Mouse (Mus musculus): ENCODE measurements around the gene Naaladl2. TPM values are rescaled to one million over a fixed set of nuclear protein-coding genes. Genes with fewer than 3 reads are reported as not detected.
A peak's percentile ranks its signal among the peaks of the same experiment; 100 is the strongest.

The Naaladl2 gene
- polyA plus RNA-seq, 1 experiment = 2.2 TPM

DNA sequence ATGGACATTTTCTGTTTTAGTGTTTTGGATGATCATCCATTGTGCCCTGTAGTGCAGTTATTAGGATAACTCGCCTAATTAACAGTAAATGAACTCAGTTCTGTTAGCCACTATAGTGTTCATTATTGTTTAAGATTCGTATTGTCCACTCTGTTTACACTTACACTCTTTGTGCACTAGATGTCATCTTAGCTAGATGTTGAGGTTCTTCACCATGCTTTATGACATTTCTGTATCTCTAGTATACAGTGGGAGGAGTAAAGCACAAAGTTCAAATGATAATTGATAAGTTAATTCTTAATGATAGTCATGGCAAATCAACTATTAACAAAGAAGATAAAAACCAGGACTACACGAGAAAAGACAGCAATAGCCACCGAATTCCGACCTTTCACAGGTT is 590.4 kb downstream of the Naaladl2 start:
- no peak for TF ChIP-seq CTCF (IDR thresholded peaks at IDR 0.05; ENCODE audit: borderline replicate concordance, insufficient read depth, low read depth, low read length)
- no peak for TF ChIP-seq POLR2A (IDR thresholded peaks at IDR 0.05; ENCODE audit: borderline replicate concordance, insufficient read depth, low read length)
- Histone ChIP-seq H3K27me3 (ENCODE audit: control insufficient read depth, insufficient read depth, low read length) (no peaks in the 10 kb centered on the region), H3K4me1 (ENCODE audit: control insufficient read depth, insufficient read depth, low read length) (no peaks in the 10 kb centered on the region), H3K4me3 (replicated peaks; ENCODE audit: insufficient read depth, low read depth, low read length) (no peak overlapping the region), H3K27ac (ENCODE audit: insufficient read depth, low read length) (no peak overlapping the region)
- no peak for DNase-seq
- 81% methylated on average over 5 of the region's 5 CpGs for WGBS

DNA sequence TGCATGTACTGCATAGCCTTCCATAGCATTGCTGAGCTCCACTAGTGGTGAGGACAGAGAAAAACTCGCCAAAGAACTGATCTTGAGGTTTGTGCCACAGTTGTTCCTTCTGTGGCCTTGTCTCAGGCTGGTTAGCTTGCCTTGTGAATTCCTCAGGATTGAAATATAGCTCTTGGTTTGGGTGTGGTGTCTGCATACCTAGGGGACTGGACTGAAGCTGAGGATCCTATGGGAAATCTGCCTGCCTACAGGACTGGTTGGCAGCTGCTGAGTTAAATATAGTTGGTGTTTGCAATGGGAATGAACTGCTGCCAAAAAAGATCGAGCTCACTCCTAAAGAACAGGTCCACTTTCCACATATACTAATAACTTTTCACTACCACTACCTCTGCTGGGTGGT is 591.4 kb downstream of the Naaladl2 start:
- 70% methylated on average over 2 of the region's 2 CpGs for WGBS
- Histone ChIP-seq H3K27ac (ENCODE audit: insufficient read depth, low read length) (no peak overlapping the region), H3K4me3 (replicated peaks; ENCODE audit: insufficient read depth, low read depth, low read length) (no peak overlapping the region), H3K4me1 (ENCODE audit: control insufficient read depth, insufficient read depth, low read length) (no peaks in the 10 kb centered on the region), H3K27me3 (ENCODE audit: control insufficient read depth, insufficient read depth, low read length) (no peaks in the 10 kb centered on the region)
- DNase-seq = no peak
- TF ChIP-seq POLR2A (IDR thresholded peaks at IDR 0.05; ENCODE audit: borderline replicate concordance, insufficient read depth, low read length) (no peak), CTCF (IDR thresholded peaks at IDR 0.05; ENCODE audit: borderline replicate concordance, insufficient read depth, low read depth, low read length) (no peak)

DNA sequence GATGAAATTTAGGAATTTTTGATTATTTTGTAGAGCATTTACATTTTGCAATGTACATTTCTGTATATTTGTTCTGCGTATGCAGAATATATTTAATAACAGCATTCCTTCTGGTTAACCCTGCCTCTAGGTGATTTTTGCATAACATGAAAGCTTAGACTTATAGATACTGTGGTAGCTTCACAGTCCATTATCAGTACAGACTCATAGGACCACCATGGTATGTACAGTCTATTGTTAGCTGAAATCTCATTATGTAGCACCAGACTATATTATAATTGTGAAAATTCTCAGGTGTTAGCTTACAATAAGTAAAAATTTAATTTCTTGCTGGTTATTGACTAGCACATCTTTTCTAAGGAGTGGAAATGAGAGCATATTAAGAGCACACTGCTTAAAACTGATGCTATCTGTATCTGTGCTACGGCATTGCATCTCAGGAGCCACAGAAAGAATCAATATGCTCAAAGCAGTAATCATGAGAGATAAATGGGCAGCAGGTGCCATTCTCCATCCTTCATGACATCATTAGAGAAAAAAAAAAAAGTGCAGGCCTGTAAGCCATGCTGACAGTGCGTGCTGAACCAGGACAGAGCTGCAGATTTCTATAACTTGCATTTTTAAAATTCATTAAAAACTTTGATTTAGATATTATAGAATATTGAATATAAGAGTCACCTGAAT is 610.1 kb downstream of the Naaladl2 start:
- H3K27me3 ChIP-seq (ENCODE audit: control insufficient read depth, insufficient read depth, low read length) = no peaks in the 10 kb centered on the region
- DNase-seq = no peak
- WGBS = 98% methylated on average over 3 of the region's 3 CpGs
- TF ChIP-seq CTCF (IDR thresholded peaks at IDR 0.05; ENCODE audit: borderline replicate concordance, insufficient read depth, low read depth, low read length) (no peak), POLR2A (IDR thresholded peaks at IDR 0.05; ENCODE audit: borderline replicate concordance, insufficient read depth, low read length) (no peak)
- no peak overlapping the region for H3K27ac ChIP-seq (ENCODE audit: insufficient read depth, low read length)
- H3K4me3 ChIP-seq (replicated peaks; ENCODE audit: insufficient read depth, low read depth, low read length) = no peak overlapping the region
- H3K4me1 ChIP-seq (ENCODE audit: control insufficient read depth, insufficient read depth, low read length) = no peaks in the 10 kb centered on the region

DNA sequence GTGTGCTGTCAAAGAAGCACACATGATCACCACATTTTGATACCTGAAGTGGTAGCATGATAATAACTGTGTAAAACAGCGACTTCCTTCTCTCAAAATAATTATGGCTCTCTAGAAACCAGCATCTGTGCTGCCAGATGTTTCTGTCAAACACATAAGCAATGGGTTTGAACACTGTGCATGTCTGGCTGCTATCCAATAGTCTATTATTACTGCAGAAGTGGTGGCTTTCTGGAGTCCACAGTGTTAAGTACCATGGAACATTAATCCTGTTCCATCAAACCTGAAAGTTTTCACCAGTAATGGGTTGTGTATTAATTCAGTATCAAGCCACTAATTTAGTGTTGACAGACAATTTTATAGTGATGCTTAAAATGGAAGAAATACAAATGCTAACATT is 629.1 kb downstream of the Naaladl2 start:
- H3K4me3 ChIP-seq (replicated peaks; ENCODE audit: insufficient read depth, low read depth, low read length) = no peak overlapping the region
- H3K27me3 ChIP-seq (ENCODE audit: control insufficient read depth, insufficient read depth, low read length) = no peaks in the 10 kb centered on the region
- H3K4me1 ChIP-seq (ENCODE audit: control insufficient read depth, insufficient read depth, low read length) = no peaks in the 10 kb centered on the region
- 46% methylated on average over 1 of the region's 1 CpGs for WGBS
- DNase-seq = no peak
- no peak overlapping the region for H3K27ac ChIP-seq (ENCODE audit: insufficient read depth, low read length)
- TF ChIP-seq CTCF (IDR thresholded peaks at IDR 0.05; ENCODE audit: borderline replicate concordance, insufficient read depth, low read depth, low read length) (no peak), POLR2A (IDR thresholded peaks at IDR 0.05; ENCODE audit: borderline replicate concordance, insufficient read depth, low read length) (no peak)

DNA sequence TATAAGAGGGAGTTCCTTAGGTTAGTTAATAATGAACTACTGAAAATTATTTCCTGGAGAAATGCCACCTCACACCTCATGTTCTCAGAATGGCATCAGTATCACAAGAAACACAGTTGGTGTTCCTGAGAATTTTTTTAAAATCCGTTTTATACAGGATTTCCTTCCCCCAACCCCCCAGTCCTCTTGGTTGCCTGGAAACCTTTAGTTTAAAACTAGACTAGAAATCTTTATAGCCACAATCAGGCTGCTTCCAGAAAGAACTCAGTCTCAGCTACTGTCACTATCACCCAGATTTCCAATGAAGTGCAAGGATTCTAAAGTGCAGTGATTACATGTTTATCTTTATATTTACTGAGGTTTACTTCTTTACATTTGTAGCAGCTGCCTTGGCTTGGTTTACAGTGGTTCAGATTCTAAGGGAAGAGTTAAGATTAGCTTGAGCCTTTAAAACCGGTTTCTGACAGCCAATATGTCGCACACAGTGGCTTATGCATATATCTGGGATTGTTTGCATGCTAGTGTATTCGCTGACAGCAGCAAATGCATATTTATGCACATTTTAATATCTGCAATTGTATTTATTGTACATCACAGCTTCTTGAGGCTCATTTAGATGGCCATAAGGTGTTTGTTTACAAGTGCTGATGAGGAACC is 657.5 kb downstream of the Naaladl2 start:
- Histone ChIP-seq H3K27ac (ENCODE audit: insufficient read depth, low read length) (no peak overlapping the region), H3K4me3 (replicated peaks; ENCODE audit: insufficient read depth, low read depth, low read length) (no peak overlapping the region), H3K4me1 (ENCODE audit: control insufficient read depth, insufficient read depth, low read length) (no peaks in the 10 kb centered on the region), H3K27me3 (ENCODE audit: control insufficient read depth, insufficient read depth, low read length) (no peaks in the 10 kb centered on the region)
- TF ChIP-seq POLR2A (IDR thresholded peaks at IDR 0.05; ENCODE audit: borderline replicate concordance, insufficient read depth, low read length) (no peak), CTCF (IDR thresholded peaks at IDR 0.05; ENCODE audit: borderline replicate concordance, insufficient read depth, low read depth, low read length) (no peak)
- DNase-seq = no peak
- 67% methylated on average over 4 of the region's 4 CpGs for WGBS

DNA sequence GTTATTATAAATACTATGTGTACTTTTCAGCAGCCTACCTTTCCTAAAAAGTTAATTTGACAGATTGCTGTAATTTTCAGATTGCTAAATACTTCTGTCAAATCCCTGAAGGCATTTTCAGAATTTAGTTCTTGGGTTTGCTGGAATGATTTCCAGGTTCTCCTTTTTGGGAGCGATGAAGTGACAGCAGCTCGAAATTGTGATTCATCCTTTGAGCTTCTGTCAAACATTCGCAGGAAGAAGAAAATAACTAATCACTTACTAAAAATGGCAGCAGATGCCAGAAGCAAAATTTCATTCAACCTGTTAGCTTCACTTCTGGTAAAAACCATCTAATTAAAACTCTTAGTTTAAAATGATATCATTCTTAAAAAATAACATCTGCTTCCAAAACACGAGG is 680.1 kb downstream of the Naaladl2 start:
- peak in 1 of 2 experiments; percentile 5 for DNase-seq
- Histone ChIP-seq H3K4me3 (replicated peaks; ENCODE audit: insufficient read depth, low read depth, low read length) (no peak overlapping the region), H3K27me3 (ENCODE audit: control insufficient read depth, insufficient read depth, low read length) (no peaks in the 10 kb centered on the region), H3K4me1 (ENCODE audit: control insufficient read depth, insufficient read depth, low read length) (no peaks in the 10 kb centered on the region), H3K27ac (ENCODE audit: insufficient read depth, low read length) (no peak overlapping the region)
- 49% methylated on average over 4 of the region's 4 CpGs for WGBS
- TF ChIP-seq POLR2A (IDR thresholded peaks at IDR 0.05; ENCODE audit: borderline replicate concordance, insufficient read depth, low read length) (no peak), CTCF (IDR thresholded peaks at IDR 0.05; ENCODE audit: borderline replicate concordance, insufficient read depth, low read depth, low read length) (no peak)

DNA sequence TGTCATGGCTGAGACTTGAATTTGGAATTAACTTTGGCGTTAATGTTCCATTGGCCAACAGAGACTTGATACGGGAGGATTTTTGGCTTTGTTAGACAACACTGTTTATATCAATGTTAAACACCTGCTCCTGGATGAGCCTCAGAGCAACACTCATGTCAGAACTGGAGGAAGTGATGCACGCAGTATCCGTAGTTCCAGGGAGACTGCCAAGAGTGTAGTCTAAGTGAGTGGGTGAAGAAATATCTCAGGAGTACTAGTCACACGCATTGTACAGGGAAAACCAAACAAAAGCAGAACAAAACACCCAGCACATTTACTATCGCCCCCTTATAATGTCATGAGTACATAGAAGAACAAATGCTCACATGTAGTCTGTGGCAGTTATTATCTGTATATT is 703.4 kb downstream of the Naaladl2 start:
- no peak for DNase-seq
- Histone ChIP-seq H3K27ac (ENCODE audit: insufficient read depth, low read length) (no peak overlapping the region), H3K27me3 (ENCODE audit: control insufficient read depth, insufficient read depth, low read length) (no peaks in the 10 kb centered on the region), H3K4me1 (ENCODE audit: control insufficient read depth, insufficient read depth, low read length) (no peaks in the 10 kb centered on the region), H3K4me3 (replicated peaks; ENCODE audit: insufficient read depth, low read depth, low read length) (no peak overlapping the region)
- WGBS = 50% methylated on average over 6 of the region's 6 CpGs
- TF ChIP-seq CTCF (IDR thresholded peaks at IDR 0.05; ENCODE audit: borderline replicate concordance, insufficient read depth, low read depth, low read length) = no peak
- TF ChIP-seq POLR2A (IDR thresholded peaks at IDR 0.05; ENCODE audit: borderline replicate concordance, insufficient read depth, low read length) = no peak

DNA sequence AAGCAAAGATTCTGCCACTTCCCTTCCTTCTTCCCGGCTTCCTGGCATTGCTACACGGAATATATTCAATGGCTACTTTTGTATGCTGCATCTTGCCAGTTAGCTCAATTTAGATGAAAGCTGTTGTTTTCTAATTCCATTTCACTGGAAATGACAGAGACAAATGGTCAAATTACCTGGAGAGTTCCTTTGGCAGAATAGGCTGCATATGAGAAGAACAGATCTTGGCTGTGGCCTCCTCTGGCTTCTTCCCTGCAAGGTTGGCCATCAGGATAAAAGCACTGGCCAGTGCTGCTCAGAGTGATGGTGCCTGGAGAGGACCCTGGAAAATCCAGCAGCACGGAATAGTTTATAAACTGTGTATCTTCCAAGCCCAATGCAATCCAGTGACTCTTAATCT is 711.3 kb downstream of the Naaladl2 start:
- DNase-seq = peak; percentile 24 to 53
- TF ChIP-seq CTCF (IDR thresholded peaks at IDR 0.05; ENCODE audit: borderline replicate concordance, insufficient read depth, low read depth, low read length) (no peak), POLR2A (IDR thresholded peaks at IDR 0.05; ENCODE audit: borderline replicate concordance, insufficient read depth, low read length) (no peak)
- Histone ChIP-seq H3K27ac (ENCODE audit: insufficient read depth, low read length) (no peak overlapping the region), H3K4me3 (replicated peaks; ENCODE audit: insufficient read depth, low read depth, low read length) (no peak overlapping the region), H3K27me3 (ENCODE audit: control insufficient read depth, insufficient read depth, low read length) (no peaks in the 10 kb centered on the region), H3K4me1 (ENCODE audit: control insufficient read depth, insufficient read depth, low read length) (no peaks in the 10 kb centered on the region)
- 17% methylated on average over 3 of the region's 3 CpGs for WGBS
